Mouse (Mus musculus) hindbrain, embryonic 11.5 days (tissue): Measurements from ENCODE around the gene Crisp3. TPM values are rescaled to one million over a fixed set of nuclear protein-coding genes. Genes with fewer than 3 reads are reported as not detected.

Source experiments
- polyA plus RNA-seq: library from polyadenylated mRNA; unstranded; fragments of >200 nt; fragmentation: Nextera tagmentation; extraction: Ambion mirVana; gene quantifications from 2 replicates; pipeline ENCODE4 v1.2.1, GENCODE M21; 2014

Gene Crisp3
- polyA plus RNA-seq, 1 experiment from 2014 or later: not detected

Other genes with a start within 250 kb of the Crisp3 start
- not detected in 2 replicates for gene AC192777.2, start 146.8 kb downstream of the Crisp3 start, polyA plus RNA-seq
- gene Pgk2, start 33.6 kb downstream of the Crisp3 start, polyA plus RNA-seq: not detected in 2 replicates
- not detected in 2 replicates for gene Crisp1, start 76.9 kb upstream of the Crisp3 start, polyA plus RNA-seq